Mouse (Mus musculus): ENCODE measurements around the gene Tbc1d12.

GRCm38 (mm10) chr19:38944590-38945307 lies 108.4 kb downstream of the Tbc1d12 start:
- TF ChIP-seq RAD21 (IDR thresholded peaks at IDR 0.05; ENCODE audit: low read depth, low read length) (no peak), NRF1 (IDR thresholded peaks at IDR 0.05; ENCODE audit: insufficient read depth, low read depth, low read length, poor library complexity, severe bottlenecking) (no peak), CTCF (IDR thresholded peaks at IDR 0.05 in 2 of 3, conservative IDR thresholded peaks at IDR 0.05 in 1 of 3; ENCODE audit: control insufficient read depth in 1 of 3, insufficient read depth in 1 of 3, low read depth in 2 of 3, low read length in 3 of 3, poor library complexity in 1 of 3, severe bottlenecking in 1 of 3) (no peak), SMC3 (IDR thresholded peaks at IDR 0.05; ENCODE audit: low read depth, low read length) (no peak), CHD2 (IDR thresholded peaks at IDR 0.05; ENCODE audit: low read length) (no peak), ZNF384 (IDR thresholded peaks at IDR 0.05; ENCODE audit: low read depth, low read length) (no peak), GATA1 (IDR thresholded peaks at IDR 0.05; ENCODE audit: low read depth, low read length) (no peak), MAX (IDR thresholded peaks at IDR 0.05; ENCODE audit: low read length) (no peak), UBTF (IDR thresholded peaks at IDR 0.05; ENCODE audit: borderline replicate concordance, insufficient read depth, low read depth, low read length) (no peak), USF1 (IDR thresholded peaks at IDR 0.05; ENCODE audit: low read depth, low read length) (no peak), POLR2AphosphoS2 (IDR thresholded peaks at IDR 0.05; ENCODE audit: low read length) (no peak), EP300 (IDR thresholded peaks at IDR 0.05; ENCODE audit: low read depth in 1 of 2, low read length in 2 of 2) (no peak)

Measured in MEL (cell line).